Mouse (Mus musculus) olfactory bulb, adult 2 months (tissue): ENCODE measurements around the gene Cntrl.

Experiments
- CTCF ChIP-seq: fragments of 200-500 bp; IDR thresholded peaks from 2 replicates; pipeline ENCODE4 v1.5.1; 2012; ENCODE audit warnings: low read depth, mild to moderate bottlenecking, low read length, moderate library complexity; ENCODE audit not compliant: insufficient read depth
- POLR2A ChIP-seq: fragments of 200-500 bp; IDR thresholded peaks from 2 replicates; pipeline ENCODE4 v1.6.1; 2012; ENCODE audit warnings: mild to moderate bottlenecking, low read depth, low read length, moderate library complexity; ENCODE audit not compliant: insufficient read depth

DNA sequence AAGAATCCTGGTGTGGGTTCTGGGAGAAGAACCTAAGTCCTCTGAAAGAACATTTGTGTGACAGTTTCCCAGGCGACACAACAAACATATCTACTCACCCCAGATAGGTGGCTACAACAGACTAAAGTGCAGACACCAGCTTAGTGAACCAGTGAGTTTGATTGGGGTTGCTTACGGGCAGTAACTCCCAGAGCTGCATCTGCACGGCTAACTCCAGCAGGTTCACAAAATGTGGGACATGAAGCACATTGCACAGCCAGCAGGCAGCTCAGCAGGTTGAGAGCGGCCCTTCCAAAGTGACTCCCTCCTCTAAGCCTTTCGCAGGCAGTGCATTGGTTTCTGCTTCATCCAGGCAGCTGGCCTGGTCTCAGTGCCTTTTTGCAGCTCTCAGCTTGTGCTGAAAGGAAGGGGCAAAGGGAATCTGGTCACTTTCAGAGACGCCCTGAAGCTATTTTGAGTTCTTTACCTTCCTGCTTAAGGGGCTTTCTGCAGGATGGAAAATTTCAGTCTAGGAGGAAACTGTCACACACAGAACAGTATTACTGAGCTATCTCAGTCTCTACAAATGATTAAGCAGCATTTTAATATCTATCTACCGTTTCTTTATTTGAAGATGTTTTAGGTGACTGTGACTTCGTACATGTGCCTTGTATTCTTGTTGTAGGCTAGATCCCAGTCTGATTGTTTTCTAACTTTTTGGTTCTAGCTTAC lies 44.7 kb downstream of the Cntrl start:
- TF ChIP-seq POLR2A (no peak), CTCF (no peak)
